Mouse (Mus musculus) adrenal gland, adult (tissue): ENCODE measurements around the gene Slc26a5.
A peak's percentile ranks its signal among the peaks of the same experiment; 100 is the strongest.

Experiments used
- DNase-seq, 2 experiments: peaks; one replicate each; pipeline ENCODE4 v3.0.0; 2022 to 2023; ENCODE audit warnings: low spot score in 1 of 2; ENCODE audit not compliant: inconsistent age in 2 of 2

Gene Slc26a5

DNA sequence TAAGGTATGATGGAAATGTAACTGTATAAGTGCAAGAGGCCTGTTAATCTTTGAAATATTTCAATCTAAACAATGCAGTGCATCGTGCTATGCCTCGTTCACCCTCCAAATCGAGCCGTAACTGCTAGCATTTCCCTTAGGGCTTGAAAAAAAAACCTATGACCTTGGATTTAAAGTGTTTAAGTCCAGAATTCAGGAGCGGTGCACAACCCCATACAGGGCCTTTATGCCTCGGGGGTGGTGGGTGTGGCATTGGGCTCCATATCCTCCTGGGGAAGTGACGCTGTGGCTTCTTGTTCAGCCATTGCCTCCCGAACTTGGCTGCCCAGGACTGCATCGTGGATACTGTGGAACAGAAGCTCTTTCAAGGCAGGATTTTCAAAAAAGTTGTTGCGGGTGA, 54.5 kb downstream of the Slc26a5 start:
- DNase-seq = no peak

DNA sequence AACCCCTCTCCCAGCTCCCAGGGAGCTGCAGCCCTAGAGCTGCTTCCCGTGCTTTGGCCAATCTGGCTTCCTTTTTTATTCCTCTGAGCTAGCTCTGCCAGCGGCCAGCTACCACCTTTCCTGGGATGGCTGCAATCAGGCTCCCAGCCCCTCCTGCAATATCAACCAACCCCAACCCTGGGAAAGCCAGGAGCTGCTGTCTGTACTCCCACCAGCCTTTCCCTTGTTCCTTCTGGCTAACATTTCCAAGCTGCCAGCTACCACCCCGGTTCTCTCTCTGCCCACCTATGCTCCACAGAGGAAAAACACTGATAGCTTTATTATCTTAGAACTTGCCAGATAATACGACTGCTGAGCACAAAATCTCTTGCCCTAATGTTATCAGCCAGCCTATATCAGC, 60.6 kb downstream of the Slc26a5 start:
- no peak for DNase-seq

GRCm38 (mm10) chr5:21803691-21804188, 61.7 kb downstream of the Slc26a5 start:
- DNase-seq = no peak

- no peak for DNase-seq
Observed at GRCm38 (mm10) chr5:21802907-21803306, 62.5 kb downstream of the Slc26a5 start.

GRCm38 (mm10) chr5:21792166-21792565, 73.2 kb downstream of the Slc26a5 start:
- DNase-seq = no peak

GRCm38 (mm10) chr5:21789061-21789460, 76.3 kb downstream of the Slc26a5 start:
- DNase-seq = no peak

- DNase-seq = no peak
Observed at GRCm38 (mm10) chr5:21787186-21788105, 78.0 kb downstream of the Slc26a5 start.

DNA sequence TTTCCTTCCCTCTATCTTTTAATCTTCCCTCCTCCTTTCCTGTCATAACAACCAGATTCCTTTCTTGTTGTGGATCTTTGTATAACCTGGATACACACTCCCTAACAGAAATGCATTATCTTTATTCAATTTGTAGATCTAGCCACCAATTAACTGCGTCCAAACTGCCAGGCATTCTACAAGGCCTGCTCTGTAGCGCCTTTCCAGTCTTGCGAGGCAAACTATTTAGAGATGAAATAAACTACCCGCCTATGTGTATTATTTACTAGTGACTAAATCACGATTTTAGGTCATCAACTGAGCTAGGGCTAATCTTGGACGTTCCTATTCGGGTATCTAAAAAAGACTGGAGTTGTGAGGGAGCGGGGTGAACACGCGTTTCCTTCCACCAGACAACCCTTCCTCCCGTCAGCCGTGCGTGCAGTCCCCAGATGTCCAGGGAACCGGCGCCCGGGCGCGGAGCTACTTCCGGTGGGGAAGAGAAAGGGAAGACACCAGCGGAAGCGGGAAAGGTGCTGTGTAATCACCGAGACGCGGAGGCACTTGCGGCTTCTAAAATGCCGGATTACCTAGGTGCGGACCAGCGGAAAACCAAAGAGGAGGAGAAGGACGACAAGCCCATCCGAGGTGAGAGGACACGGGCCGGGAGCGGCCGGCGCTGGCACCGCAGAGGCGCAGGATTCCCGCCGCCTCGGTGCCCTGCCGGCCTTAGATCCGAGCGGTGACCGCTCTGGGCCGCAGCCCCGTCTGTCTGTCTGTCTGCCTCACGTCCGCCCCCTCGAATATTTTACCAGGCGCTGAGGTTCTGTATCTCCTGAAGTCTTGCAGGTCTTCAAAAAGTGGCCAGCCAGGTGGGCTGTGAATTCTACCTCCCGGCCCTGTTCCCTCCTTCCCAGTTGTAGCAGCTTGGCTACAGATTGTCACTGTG, 78.9 kb downstream of the Slc26a5 start:
- peak; percentile 93 to 98 for DNase-seq

GRCm38 (mm10) chr5:21785776-21786175, 79.6 kb downstream of the Slc26a5 start:
- DNase-seq = peak in 1 of 2 experiments; percentile 34

DNA sequence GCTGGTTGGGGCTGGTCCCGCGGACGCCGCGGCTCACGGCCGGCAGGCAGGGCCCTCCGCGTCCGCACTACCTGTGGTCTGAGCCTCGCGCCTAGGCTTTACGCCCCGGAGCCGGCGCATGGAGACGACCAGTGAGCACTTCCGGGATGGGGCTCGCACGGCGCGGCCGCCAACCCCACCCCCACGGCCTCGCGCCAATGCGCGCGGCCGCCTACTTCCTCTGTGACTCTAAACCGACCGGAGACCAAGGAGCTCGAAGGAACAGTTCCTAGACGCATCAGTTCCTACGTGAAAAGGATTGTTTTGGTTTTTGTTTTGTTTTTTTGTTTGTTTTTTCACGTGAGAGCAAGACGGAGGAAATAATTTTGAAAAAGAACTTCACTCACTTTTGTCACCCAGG, 80.4 kb downstream of the Slc26a5 start, which contains the start of the genes Dnajc2 and Psmc2:
TSS of gene Dnajc2 (minus strand) at position 199 of the 400 bp plus-strand sequence.
TSS of gene Psmc2 (plus strand) at position 231 of the 400 bp plus-strand sequence.
- DNase-seq = peak; percentile 93 to 97

- DNase-seq = peak; percentile 31 to 64
Observed at GRCm38 (mm10) chr5:21784161-21785052, 81.0 kb downstream of the Slc26a5 start.

- no peak for DNase-seq
Observed at GRCm38 (mm10) chr5:21776491-21776890, 88.9 kb downstream of the Slc26a5 start.

DNA sequence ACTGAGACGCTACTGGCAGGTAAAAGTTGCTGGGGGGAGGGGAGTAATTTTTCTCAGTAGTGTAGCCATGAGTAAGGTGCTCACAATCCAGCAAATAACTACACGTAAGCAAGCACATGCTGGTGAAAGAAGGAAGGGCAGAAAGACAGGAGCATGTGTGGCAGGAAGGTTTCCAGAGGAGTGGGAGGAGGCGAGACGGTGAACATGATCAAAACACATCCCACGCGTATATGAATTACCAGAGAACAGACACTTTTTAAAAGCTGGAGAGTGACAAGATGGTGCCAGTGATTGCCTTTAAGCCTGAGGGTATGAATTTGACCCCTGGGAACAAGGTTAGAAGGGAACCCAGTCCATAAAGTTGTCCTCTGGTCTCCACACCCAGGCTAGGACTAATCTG, 95.6 kb downstream of the Slc26a5 start:
- no peak for DNase-seq

DNA sequence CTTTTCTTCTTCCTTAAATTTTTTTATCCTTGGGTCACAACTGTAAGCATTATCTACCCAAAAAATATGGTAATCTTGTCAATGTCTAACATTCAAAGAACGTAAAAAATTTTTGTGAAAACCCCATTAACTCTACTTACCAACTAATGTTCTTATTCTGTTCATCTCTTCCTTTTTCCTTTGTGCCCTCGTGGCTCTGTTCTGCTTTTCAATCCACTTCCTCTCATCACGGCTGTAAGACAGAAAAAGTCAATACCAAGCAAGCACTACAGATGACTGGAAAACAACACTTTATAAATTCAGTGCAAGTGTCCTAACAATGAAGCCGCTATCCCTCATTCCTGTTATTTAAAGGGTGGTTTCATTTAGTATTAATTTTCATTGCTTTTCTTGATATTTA, 96.9 kb downstream of the Slc26a5 start:
- DNase-seq = no peak
